In genomic region chr16:11008162-11008991, GRCm38 (mm10) we compare ENCODE assay signal across 8 mouse cellular contexts. TPM values are rescaled to one million over a fixed set of nuclear protein-coding genes. Genes with fewer than 3 reads are reported as not detected.
DNase-seq lines count a peak whose midpoint lies in the region; ATAC-seq and TF ChIP-seq lines count a peak whose summit lies in the region.

No protein-coding gene starts in this region.

- H3K27me3 ChIP-seq in hindbrain, embryonic 15.5 days: no peaks in the 10 kb centered on the region
- H3K27me3 ChIP-seq in liver, embryonic 11.5 days (replicated peaks; ENCODE audit: control insufficient read depth, insufficient read depth, low read length): no peaks in the 10 kb centered on the region

- intact Hi-C loops in left cerebral cortex, postnatal 25 days (cut with DNase I): no loop called here

- TF ChIP-seq CTCF in bone marrow, adult 2 months (IDR thresholded peaks at IDR 0.05; ENCODE audit: control insufficient read depth, insufficient read depth, low read length): no peak

- TF ChIP-seq POLR2A in bone marrow, adult 2 months (IDR thresholded peaks at IDR 0.05; ENCODE audit: borderline replicate concordance, control insufficient read depth, low read depth, low read length): no peak

- ATAC-seq in hindbrain, embryonic 15.5 days (ENCODE audit: low FRiP score, low read depth): peak; percentile 71; the same call in 1 of the 2 replicates
- ATAC-seq in liver, embryonic 11.5 days (replicated peaks; ENCODE audit: low FRiP score): peak; percentile 72

- WGBS in bone marrow, adult 2 months: 47% methylated on average over 15 of the region's 15 CpGs
- WGBS in hindbrain, embryonic 15.5 days: 37% methylated on average over 15 of the region's 15 CpGs
- WGBS in liver, embryonic 11.5 days: 23% methylated on average over 15 of the region's 15 CpGs

- peak; percentile 87 for DNase-seq in ES-E14 (ENCODE audit: low read depth, low spot score)
- peak; percentile 79 to 83 for DNase-seq in gastrocnemius, adult 8-10 months (ENCODE audit: low spot score in 2 of 2)
- DNase-seq in liver, embryonic 11.5 days (ENCODE audit: low spot score): peak; percentile 58
- DNase-seq in neural tube, embryonic 10.5 days (ENCODE audit: extremely low spot score, low spot score): peak; percentile 73
- no peak for DNase-seq in layer of hippocampus, postnatal 10 days (ENCODE audit: low spot score in 2 of 2)
- DNase-seq in left cerebral cortex, postnatal 25 days (ENCODE audit: low spot score in 2 of 2): no peak

- H3K4me1 ChIP-seq in ES-E14 (ENCODE audit: control insufficient read depth in 2 of 2, insufficient read depth in 2 of 2, low read length in 2 of 2, poor library complexity in 1 of 2): peaks cover 12 to 14% of the 10 kb centered on the region in 2 experiments; a peak in 3 of 4 replicates
- peaks cover 18% of the 10 kb centered on the region for H3K4me1 ChIP-seq in bone marrow, adult 2 months (ENCODE audit: control insufficient read depth, insufficient read depth, low read length)
- H3K4me1 ChIP-seq in hindbrain, embryonic 15.5 days (replicated peaks): peaks cover 10% of the 10 kb centered on the region
- peaks cover 13% of the 10 kb centered on the region for H3K4me1 ChIP-seq in liver, embryonic 11.5 days (replicated peaks; ENCODE audit: control insufficient read depth, insufficient read depth, low read length)

- H3K27ac ChIP-seq in ES-E14 (ENCODE audit: insufficient read depth, low read depth, low read length, poor library complexity, severe bottlenecking): peak overlapping the region; percentile 90
- H3K27ac ChIP-seq in bone marrow, adult 2 months (ENCODE audit: control insufficient read depth, insufficient read depth, low read depth, low read length, poor library complexity): peak overlapping the region; percentile 40; the same call in 1 of the 2 replicates
- peak overlapping the region; percentile 72 for H3K27ac ChIP-seq in hindbrain, embryonic 15.5 days (replicated peaks)
- H3K27ac ChIP-seq in liver, embryonic 11.5 days (ENCODE audit: low read depth, low read length): peak overlapping the region; percentile 78

- H3K36me3 ChIP-seq in ES-E14 (ENCODE audit: control insufficient read depth, insufficient read depth, low read length, poor library complexity, severe bottlenecking): no peaks in the 10 kb centered on the region
- H3K36me3 ChIP-seq in hindbrain, embryonic 15.5 days: no peaks in the 10 kb centered on the region
- no peaks in the 10 kb centered on the region for H3K36me3 ChIP-seq in liver, embryonic 11.5 days (ENCODE audit: control insufficient read depth, insufficient read depth, low read length)

- in situ Hi-C loops in ES-E14 (cut with MboI; ENCODE audit: low sequenced_read_pairs in 2 of 2, unreplicated experiment in 2 of 2): no loop called here

- peak overlapping the region; percentile 45 to 51 for H3K4me3 ChIP-seq in ES-E14 (ENCODE audit: insufficient read depth in 1 of 2, low read depth in 1 of 2, low read length in 2 of 2, poor library complexity in 1 of 2, severe bottlenecking in 1 of 2)
- no peak overlapping the region for H3K4me3 ChIP-seq in bone marrow, adult 2 months (replicated peaks; ENCODE audit: control insufficient read depth, low read depth, low read length)
- H3K4me3 ChIP-seq in hindbrain, embryonic 15.5 days: no peak overlapping the region
- no peak overlapping the region for H3K4me3 ChIP-seq in liver, embryonic 11.5 days (ENCODE audit: low read depth, low read length)

- H3K4me2 ChIP-seq in hindbrain, embryonic 15.5 days: no peak overlapping the region
- peak overlapping the region; percentile 39 for H3K4me2 ChIP-seq in liver, embryonic 11.5 days

- H3K9me3 ChIP-seq in ES-E14 (ENCODE audit: control insufficient read depth, insufficient read depth, low read depth, low read length): no peaks in the 10 kb centered on the region
- H3K9me3 ChIP-seq in hindbrain, embryonic 15.5 days: no peaks in the 10 kb centered on the region
- H3K9me3 ChIP-seq in liver, embryonic 11.5 days (ENCODE audit: control insufficient read depth, low read length): no peaks in the 10 kb centered on the region

- peak overlapping the region; percentile 70 for H3K9ac ChIP-seq in ES-E14 (ENCODE audit: insufficient read depth, low read depth, low read length, poor library complexity, severe bottlenecking)
- H3K9ac ChIP-seq in hindbrain, embryonic 15.5 days: no peak overlapping the region
- H3K9ac ChIP-seq in liver, embryonic 11.5 days (ENCODE audit: low read depth, low read length): 0 out of 2 replicates have a peak overlapping the region, but pooled peaks have one; percentile 48

TF ChIP-seq in ES-E14, 5 proteins besides CTCF, POLR2A, EP300 and RAD21:
- TF ChIP-seq HCFC1 (IDR thresholded peaks at IDR 0.05; ENCODE audit: borderline replicate concordance, insufficient read depth, low read length) (peak; percentile 70; the same call in 1 of the 2 replicates), ZC3H11A (IDR thresholded peaks at IDR 0.05; ENCODE audit: borderline replicate concordance, low read depth, low read length) (no peak)
TF ChIP-seq in ES-E14: peak in this region for 1.

RNA-seq across cellular contexts. Expression of gene Snn, which starts 52.4 kb away (rescaled TPM):
- total RNA-seq in ES-E14 (2012; rRNA removed): 10.2 and 13.5 TPM in 2 replicates
- polyA plus RNA-seq in bone marrow, adult 2 months (2011; ENCODE audit: insufficient read depth, insufficient read length, low replicate concordance, missing spikeins): 12.6 and 21.6 TPM in 2 replicates
- 1 to 10 TPM; 2.3 to 3.7 (median 3.1) TPM for total RNA-seq in gastrocnemius, adult 8-10 months (2022)
- 125 and 133 TPM in 2 replicates for polyA plus RNA-seq in hindbrain, embryonic 15.5 days (2015; fragmentation: Nextera tagmentation; extraction: Ambion mirVana)
- polyA plus RNA-seq in liver, embryonic 11.5 days (2014; fragmentation: Nextera tagmentation; extraction: Ambion mirVana): 17.0 and 18.0 TPM in 2 replicates
- 100 to 1,000 TPM; 214 to 235 TPM for total RNA-seq in layer of hippocampus, postnatal 10 days (2021)
- total RNA-seq in left cerebral cortex, postnatal 25 days (2021): 100 to 1,000 TPM; 165 to 179 TPM

RNA-seq across cellular contexts. Expression of gene Litaf, which starts 57.6 kb away (rescaled TPM):
- total RNA-seq in ES-E14 (2012; rRNA removed): 23.1 and 25.9 TPM in 2 replicates
- 21.6 and 41.1 TPM in 2 replicates for polyA plus RNA-seq in bone marrow, adult 2 months (2011; ENCODE audit: insufficient read depth, insufficient read length, low replicate concordance, missing spikeins)
- 1 to 10 TPM; 2.5 to 3.9 (median 3.3) TPM for total RNA-seq in gastrocnemius, adult 8-10 months (2022)
- polyA plus RNA-seq in hindbrain, embryonic 15.5 days (2015; fragmentation: Nextera tagmentation; extraction: Ambion mirVana): 30.1 and 32.2 TPM in 2 replicates
- polyA plus RNA-seq in liver, embryonic 11.5 days (2014; fragmentation: Nextera tagmentation; extraction: Ambion mirVana): 53.6 and 56.0 TPM in 2 replicates
- 10 to 100 TPM; 12.4 to 13.2 TPM for total RNA-seq in layer of hippocampus, postnatal 10 days (2021)
- total RNA-seq in left cerebral cortex, postnatal 25 days (2021): 10 to 100 TPM in 1 of 2 experiments, 1 to 10 TPM in 1; 8.7 to 13.0 TPM

Comparison
In these comparisons a context has a peak if more than half of its experiments do, and no peak if none do; other contexts are left out.
1. DNase-seq: peak in ES-E14 (single experiment), gastrocnemius, adult 8-10 months (2 of 2), liver, embryonic 11.5 days (single experiment) and neural tube, embryonic 10.5 days (single experiment); none in layer of hippocampus, postnatal 10 days (0 of 2) and left cerebral cortex, postnatal 25 days (0 of 2).
2. H3K27ac ChIP-seq: peak in every context shown above with its lines; median percentile 90 in ES-E14; 78 in liver, embryonic 11.5 days; 72 in hindbrain, embryonic 15.5 days; 40 in bone marrow, adult 2 months.
3. H3K4me3 ChIP-seq: peak in ES-E14 (2 of 2); none in bone marrow, adult 2 months (single experiment), hindbrain, embryonic 15.5 days (single experiment) and liver, embryonic 11.5 days (single experiment).
4. RNA of gene Snn, which starts 52.4 kb away (total RNA-seq): 214 to 235 TPM in layer of hippocampus, postnatal 10 days and 165 to 179 TPM in left cerebral cortex, postnatal 25 days; 10.2 to 13.5 TPM in ES-E14 and 2.3 to 3.7 TPM in gastrocnemius, adult 8-10 months; every median in the first group is over 10 times any median in the second.